27 mouse cellular contexts compared by ENCODE assay signal in genomic region chr14:34553470-34553869, GRCm38 (mm10). TPM values are rescaled to one million over a fixed set of nuclear protein-coding genes. Genes with fewer than 3 reads are reported as not detected.
"Had no signal": no experiment of that assay in that cellular context is flagged by ENCODE, and none has a peak within 500 bp of the region (broad histone marks: within the 10 kb centered on the region; RNA-seq: fewer than 3 reads in every experiment).

No protein-coding gene starts in this region.

- H3K36me3 ChIP-seq: limb, embryonic 12.5 days; limb, embryonic 15.5 days; lung, embryonic 15.5 days; midbrain, embryonic 10.5 days; midbrain, embryonic 13.5 days; neural tube, embryonic 13.5 days; stomach, embryonic 15.5 days had no signal

- ATAC-seq: midbrain, embryonic 13.5 days; midbrain, embryonic 16.5 days had no signal

- H3K4me1 ChIP-seq: limb, embryonic 15.5 days; lung, embryonic 15.5 days had no signal

- H3K27me3 ChIP-seq: limb, embryonic 15.5 days; midbrain, embryonic 13.5 days; neural tube, embryonic 13.5 days; stomach, embryonic 15.5 days had no signal

- H3K4me2 ChIP-seq: limb, embryonic 12.5 days; limb, embryonic 15.5 days; liver, embryonic 11.5 days; lung, embryonic 15.5 days; midbrain, embryonic 13.5 days; neural tube, embryonic 13.5 days; stomach, embryonic 15.5 days had no signal

- DNase-seq: left cerebral cortex, postnatal 4 days; retina, postnatal 1 day; right cerebral cortex, postnatal 25 days; spleen, adult 18-20 months; thymus, adult 18-20 months; thymus, postnatal 36 days had no signal

- H3K27ac ChIP-seq: limb, embryonic 12.5 days; limb, embryonic 15.5 days; liver, embryonic 14.5 days; lung, embryonic 15.5 days; midbrain, embryonic 10.5 days; midbrain, embryonic 13.5 days; neural tube, embryonic 13.5 days; stomach, embryonic 15.5 days had no signal

- H3K9me3 ChIP-seq: limb, embryonic 12.5 days; limb, embryonic 15.5 days; lung, embryonic 15.5 days; megakaryocyte, embryonic 14.5 days; midbrain, embryonic 10.5 days; midbrain, embryonic 13.5 days; neural tube, embryonic 13.5 days; stomach, embryonic 15.5 days had no signal

- H3K9ac ChIP-seq: limb, embryonic 12.5 days; limb, embryonic 15.5 days; liver, embryonic 14.5 days; lung, embryonic 15.5 days; midbrain, embryonic 13.5 days; neural tube, embryonic 13.5 days; stomach, embryonic 15.5 days had no signal

- H3K4me3 ChIP-seq: limb, embryonic 12.5 days; limb, embryonic 15.5 days; lung, embryonic 15.5 days; megakaryocyte, embryonic 14.5 days; midbrain, embryonic 10.5 days; midbrain, embryonic 13.5 days; myocyte; neural tube, embryonic 13.5 days; stomach, embryonic 15.5 days had no signal

RNA-seq across cellular contexts. Expression of gene 9230112D13Rik, which starts 30.9 kb away (rescaled TPM):
- total RNA-seq: layer of hippocampus, adult 18-20 months; layer of hippocampus, postnatal 14 days; left cerebral cortex, adult 8-10 months; left cerebral cortex, postnatal 14 days; left cerebral cortex, postnatal 4 days; monocyte, adult 5-6 weeks; neutrophil, adult 5-6 weeks had no signal
- polyA plus RNA-seq: kidney, embryonic 16.5 days; limb, embryonic 12.5 days; limb, embryonic 15.5 days; liver, embryonic 11.5 days; liver, embryonic 14.5 days; lung, embryonic 15.5 days; midbrain, embryonic 10.5 days; midbrain, embryonic 13.5 days; midbrain, embryonic 16.5 days; myocyte; neural tube, embryonic 13.5 days; stomach, embryonic 15.5 days; testis, adult 2 months had no signal

RNA-seq across cellular contexts. Expression of gene Ldb3, which starts 35.0 kb away (rescaled TPM):
- total RNA-seq: monocyte, adult 5-6 weeks; neutrophil, adult 5-6 weeks had no signal

RNA-seq across cellular contexts. Expression of gene Opn4, which starts 46.5 kb away (rescaled TPM):
- total RNA-seq: layer of hippocampus, adult 18-20 months; layer of hippocampus, postnatal 14 days; left cerebral cortex, adult 8-10 months; left cerebral cortex, postnatal 14 days; left cerebral cortex, postnatal 4 days; monocyte, adult 5-6 weeks; neutrophil, adult 5-6 weeks had no signal
- polyA plus RNA-seq: liver, embryonic 11.5 days; liver, embryonic 14.5 days; midbrain, embryonic 16.5 days; neural tube, embryonic 13.5 days; stomach, embryonic 15.5 days; urinary bladder, adult 2 months had no signal
